Mouse (Mus musculus) spleen, adult 10 weeks (tissue): ENCODE data around the gene Fstl3. TPM values are rescaled to one million over a fixed set of nuclear protein-coding genes. Genes with fewer than 3 reads are reported as not detected.

ENCODE experiments used
- polyA plus RNA-seq: library from polyadenylated mRNA; stranded (reverse); fragments of 350-450 nt; fragmentation: Illumina TruSeq; extraction: RNeasy Lipid Tissue Mini Kit (QIAGEN cat#74804); gene quantifications from one replicate; pipeline ENCODE4 v1.2.3, GENCODE M21; 2015; ENCODE audit warnings: low replicate concordance; ENCODE audit not compliant: insufficient read depth

The Fstl3 gene
- polyA plus RNA-seq: 1.2 TPM

DNA sequence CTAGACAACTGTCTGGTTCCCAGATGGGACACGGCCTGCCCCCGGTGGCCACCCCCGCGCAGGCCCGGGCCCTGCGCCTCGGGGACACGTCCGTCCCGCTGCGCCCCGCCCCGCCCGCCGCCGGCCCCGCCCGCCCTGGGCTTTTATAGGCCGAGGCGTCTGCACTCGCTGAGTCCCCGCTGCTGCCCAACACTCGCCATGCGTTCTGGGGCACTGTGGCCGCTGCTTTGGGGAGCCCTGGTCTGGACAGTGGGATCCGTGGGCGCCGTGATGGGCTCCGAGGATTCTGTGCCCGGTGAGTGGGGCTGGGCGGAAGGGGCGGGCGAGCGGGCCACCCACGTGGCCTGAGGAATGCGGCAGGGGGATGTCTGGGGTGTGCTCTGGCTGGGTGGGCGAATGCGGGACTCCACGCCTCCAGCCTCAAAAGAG is at the start of gene Fstl3:
Fstl3 (plus strand) TSS at position 170 of the 429 bp plus-strand sequence.

DNA sequence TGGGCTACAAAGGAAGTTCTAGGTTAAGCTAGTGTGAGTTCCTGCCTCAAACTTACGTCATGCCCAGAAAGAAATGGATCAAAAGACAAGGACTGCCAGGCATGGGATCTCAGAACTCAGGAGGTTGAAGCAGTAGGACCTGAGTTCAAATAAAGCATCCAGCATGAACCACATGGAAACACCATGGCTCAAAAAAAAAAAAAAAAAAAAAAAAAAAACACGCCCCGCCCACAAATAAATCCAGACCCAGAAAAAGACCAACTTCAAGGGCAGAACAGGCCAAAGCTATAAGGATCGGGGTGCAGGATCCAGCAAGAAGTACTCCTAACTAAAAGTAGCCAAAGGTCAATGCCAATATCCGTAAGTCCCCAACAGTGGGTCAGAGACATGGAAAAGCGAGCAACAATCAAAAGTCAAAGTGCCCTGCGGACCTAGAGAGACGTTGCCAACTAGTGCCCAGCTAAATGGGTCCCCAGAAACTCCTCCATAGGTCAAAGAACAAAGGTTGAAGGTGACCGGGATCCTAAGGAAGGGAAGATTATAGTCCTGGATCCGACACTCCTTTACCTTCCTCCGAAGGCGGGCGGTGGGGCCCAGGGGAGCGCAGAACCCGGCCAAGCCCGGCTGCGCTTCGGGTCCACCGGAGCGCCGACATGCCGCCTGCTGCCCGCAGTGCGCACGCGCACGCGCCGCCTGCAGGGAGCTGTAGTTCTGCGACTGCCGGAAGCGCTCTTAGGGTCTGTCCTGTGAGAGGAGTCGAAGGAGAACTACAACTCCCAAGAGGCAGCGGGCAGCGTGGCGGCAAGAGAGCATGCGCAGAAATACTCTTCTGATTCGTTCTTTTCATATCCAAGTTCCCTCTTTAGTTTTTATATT is 30.9 kb upstream of the Fstl3 start, which contains the start of gene Polrmt:
Polrmt (minus strand) TSS at position 684 of the 876 bp plus-strand sequence.

DNA sequence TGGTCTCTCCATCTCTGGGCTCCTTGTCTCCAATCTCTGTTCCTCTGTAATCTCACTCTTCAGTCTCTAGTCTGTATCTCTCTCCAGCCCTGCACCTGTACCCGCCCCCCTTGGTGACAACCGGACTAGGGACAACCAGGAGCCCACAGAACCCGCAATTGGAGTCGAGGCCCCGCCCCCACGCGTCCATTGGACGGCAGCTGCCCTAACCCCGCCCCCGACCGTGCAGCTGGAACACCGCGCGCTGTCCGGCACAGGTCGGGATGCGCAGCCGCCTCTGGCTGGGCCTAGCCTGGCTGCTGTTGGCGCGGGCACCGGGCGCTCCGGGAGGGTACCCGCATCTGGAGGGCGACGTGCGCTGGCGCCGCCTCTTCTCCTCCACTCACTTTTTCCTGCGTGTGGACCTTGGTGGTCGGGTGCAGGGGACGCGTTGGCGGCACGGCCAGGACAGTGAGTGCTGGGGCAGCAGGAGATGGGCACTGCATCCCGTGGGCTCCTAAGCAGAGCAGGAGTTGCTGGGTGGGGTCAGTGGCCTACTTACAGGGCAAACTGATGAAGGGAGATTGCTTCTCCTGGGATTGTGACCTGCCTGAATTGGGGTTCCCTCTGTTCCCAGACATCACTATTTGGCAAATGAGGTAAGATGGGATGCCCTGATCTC is 22.1 kb upstream of the Fstl3 start, which contains the start of gene Fgf22:
Fgf22 (plus strand) TSS at position 221 of the 661 bp plus-strand sequence.

DNA sequence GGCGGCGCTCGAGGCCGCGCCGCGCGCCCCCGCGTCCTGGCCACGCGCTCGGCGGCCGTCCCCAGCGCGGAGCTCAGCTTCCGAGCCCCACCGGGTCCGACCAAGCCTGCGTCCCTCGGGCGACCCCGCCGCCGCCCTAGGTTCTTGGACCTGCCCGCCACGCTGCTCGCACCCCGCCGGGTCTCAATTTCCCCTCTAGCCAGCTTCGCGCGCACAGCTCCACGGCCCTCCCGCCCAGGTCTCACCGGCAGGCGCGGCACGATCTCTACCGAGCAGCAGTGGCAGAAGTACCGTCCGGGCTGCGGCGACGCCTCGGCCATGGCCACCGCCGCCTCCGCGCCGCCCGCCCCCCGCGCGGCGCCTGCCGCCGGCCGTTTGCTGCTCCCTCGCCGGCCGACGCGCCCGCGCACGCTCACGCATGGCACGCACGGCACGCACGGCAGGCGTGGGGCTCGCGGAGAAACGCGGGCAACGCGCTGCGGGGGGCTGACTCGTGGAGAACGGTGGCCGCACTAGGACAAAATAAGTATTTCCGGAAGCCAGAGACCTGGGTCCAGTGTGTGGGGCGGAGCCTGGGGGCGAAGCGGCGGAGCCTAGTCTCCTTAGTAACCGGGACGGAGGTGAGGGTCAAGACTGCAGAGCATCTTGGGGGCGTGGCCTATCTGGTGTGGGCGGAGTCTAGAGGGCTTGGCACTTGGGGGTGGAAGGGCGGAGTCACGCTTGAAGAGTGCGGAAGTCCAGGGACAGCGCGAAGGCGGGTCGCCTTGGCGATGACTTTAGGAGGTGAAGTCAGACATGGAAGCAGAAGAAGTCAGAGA is 10.4 kb upstream of the Fstl3 start, which contains the start of gene Rnf126:
Rnf126 (minus strand) TSS at position 445 of the 818 bp plus-strand sequence.

DNA sequence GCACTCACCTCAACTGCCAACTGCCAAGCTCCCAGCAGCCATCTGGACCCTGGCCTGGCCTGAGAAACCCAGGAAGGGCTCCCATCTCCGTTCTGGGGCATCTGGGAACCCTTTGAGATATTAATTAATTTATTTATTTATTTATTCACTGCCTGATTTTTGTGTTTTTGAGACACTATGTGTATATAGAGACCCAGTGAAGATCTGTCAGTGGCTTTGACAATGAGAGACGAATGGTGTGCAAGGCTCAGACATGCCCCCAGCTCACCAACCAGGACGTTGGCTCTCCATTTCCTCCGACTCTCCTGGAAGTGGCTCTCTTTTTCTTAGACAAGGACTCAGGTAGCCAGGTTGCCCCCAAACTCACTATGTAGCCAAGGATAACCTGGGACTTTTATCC is 13.8 kb downstream of the Fstl3 start, which contains the start of gene Prss57:
Prss57 (minus strand) TSS at position 101 of the 400 bp plus-strand sequence.

DNA sequence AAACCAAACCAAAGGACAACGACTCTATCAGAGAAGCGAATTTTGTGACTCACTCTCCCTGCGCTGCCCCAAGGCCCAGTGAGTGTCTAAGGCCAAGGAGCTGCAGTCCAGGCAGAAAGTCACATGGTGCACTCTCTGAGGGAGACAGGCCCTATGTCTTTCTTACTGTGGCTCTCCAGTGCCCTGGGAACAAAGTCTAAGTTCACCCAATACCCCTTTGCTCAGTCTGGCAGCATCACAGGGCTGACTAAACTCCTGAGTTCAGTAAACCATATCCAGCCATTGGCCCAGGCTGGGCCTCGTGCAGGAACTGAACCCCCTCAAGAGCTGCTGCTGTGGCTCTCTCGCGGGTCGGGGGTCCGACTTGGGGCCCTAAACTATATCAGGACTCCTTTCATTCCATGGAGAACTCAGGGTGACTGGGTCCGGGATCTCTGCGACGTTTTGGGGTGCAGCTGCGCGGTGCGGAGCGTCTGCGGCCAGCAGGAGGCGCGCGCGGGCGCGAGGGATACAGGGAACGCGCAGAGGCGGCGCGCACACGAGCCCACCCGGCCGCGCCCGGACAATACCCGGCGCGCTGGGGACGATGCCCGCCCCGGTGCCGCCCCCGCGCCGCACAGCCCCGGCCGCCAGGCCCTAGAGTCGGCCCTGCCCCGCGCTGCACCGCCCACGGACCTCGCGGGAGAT is 16.1 kb downstream of the Fstl3 start, which contains the start of gene Palm:
Palm (plus strand) TSS at position 522 of the 687 bp plus-strand sequence.

DNA sequence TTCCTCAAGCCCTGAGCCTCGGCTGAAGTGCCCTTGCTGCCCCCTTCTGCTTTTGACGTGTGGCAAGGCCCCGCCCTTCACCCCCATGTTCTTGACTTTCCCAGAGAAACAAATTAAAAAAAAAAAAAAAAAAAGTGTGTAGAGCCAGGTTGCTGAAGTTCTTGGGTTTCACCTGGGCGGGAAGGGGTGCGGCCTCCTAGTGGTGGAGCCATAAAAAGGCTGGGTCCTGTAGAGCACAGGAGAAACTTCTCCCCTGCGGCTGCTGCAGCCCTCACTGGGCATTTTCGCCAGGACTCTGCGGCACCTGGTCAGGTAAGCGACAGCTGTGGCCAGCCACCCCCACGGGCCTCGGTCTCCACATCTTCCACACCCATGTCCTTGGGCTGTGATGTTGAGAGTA is 43.7 kb downstream of the Fstl3 start, which contains the start of gene Misp:
Misp (plus strand) TSS at position 208 of the 400 bp plus-strand sequence.

Other genes starting within 250 kb of the Fstl3 start
- gene Plpp2, start 243.5 kb upstream of the Fstl3 start, polyA plus RNA-seq: 3.2 TPM
- 11.8 TPM for gene Mier2, start 222.1 kb upstream of the Fstl3 start, polyA plus RNA-seq
- not detected for gene Theg, start 189.9 kb upstream of the Fstl3 start, polyA plus RNA-seq
- gene C2cd4c, start 163.2 kb upstream of the Fstl3 start, polyA plus RNA-seq: not detected
- 0.62 TPM for gene Shc2, start 139.4 kb upstream of the Fstl3 start, polyA plus RNA-seq
- gene Odf3l2, start 131.5 kb upstream of the Fstl3 start, polyA plus RNA-seq: not detected
- 8.2 TPM for gene Madcam1, start 112.7 kb upstream of the Fstl3 start, polyA plus RNA-seq
- 6.4 TPM for gene Tpgs1, start 107.9 kb upstream of the Fstl3 start, polyA plus RNA-seq
- gene Cdc34, start 95.1 kb upstream of the Fstl3 start, polyA plus RNA-seq: 43.0 TPM
- gene Gzmm, start 88.3 kb upstream of the Fstl3 start, polyA plus RNA-seq: 1.5 TPM
- 159 TPM for gene Bsg, start 72.8 kb upstream of the Fstl3 start, polyA plus RNA-seq
- not detected for gene Hcn2, start 60.6 kb upstream of the Fstl3 start, polyA plus RNA-seq
- 16.0 TPM for gene Polrmt, start 30.7 kb upstream of the Fstl3 start, polyA plus RNA-seq
- not detected for gene Fgf22, start 22.2 kb upstream of the Fstl3 start, polyA plus RNA-seq
- 5.5 TPM for gene Rnf126, start 10.3 kb upstream of the Fstl3 start, polyA plus RNA-seq
- gene Prss57, start 13.7 kb downstream of the Fstl3 start, polyA plus RNA-seq: 0.25 TPM
- gene Palm, start 16.3 kb downstream of the Fstl3 start, polyA plus RNA-seq: 3.1 TPM
- not detected for gene Misp, start 43.7 kb downstream of the Fstl3 start, polyA plus RNA-seq
- gene Ptbp1, start 77.2 kb downstream of the Fstl3 start, polyA plus RNA-seq: 156 TPM
- not detected for gene Prtn3, start 97.2 kb downstream of the Fstl3 start, polyA plus RNA-seq
- gene Plppr3, start 97.4 kb downstream of the Fstl3 start, polyA plus RNA-seq: 0.47 TPM
- 0.35 TPM for gene Elane, start 109.0 kb downstream of the Fstl3 start, polyA plus RNA-seq
- 1.0 TPM for gene Cfd, start 113.6 kb downstream of the Fstl3 start, polyA plus RNA-seq
- 3.4 TPM for gene Med16, start 131.7 kb downstream of the Fstl3 start, polyA plus RNA-seq
- gene Gm26602, start 133.6 kb downstream of the Fstl3 start, polyA plus RNA-seq: not detected
- gene Kiss1r, start 139.7 kb downstream of the Fstl3 start, polyA plus RNA-seq: 0.33 TPM
- gene R3hdm4, start 143.9 kb downstream of the Fstl3 start, polyA plus RNA-seq: 52.3 TPM
- 8.9 TPM for gene Arid3a, start 149.8 kb downstream of the Fstl3 start, polyA plus RNA-seq
- 10.6 TPM for gene Wdr18, start 182.9 kb downstream of the Fstl3 start, polyA plus RNA-seq
- not detected for gene Grin3b, start 193.4 kb downstream of the Fstl3 start, polyA plus RNA-seq
- gene Tmem259, start 207.1 kb downstream of the Fstl3 start, polyA plus RNA-seq: 23.2 TPM
- 160 TPM for gene Cnn2, start 211.3 kb downstream of the Fstl3 start, polyA plus RNA-seq
- gene Abca7, start 219.2 kb downstream of the Fstl3 start, polyA plus RNA-seq: 10.9 TPM
- gene Arhgap45, start 239.4 kb downstream of the Fstl3 start, polyA plus RNA-seq: 93.1 TPM